Mouse (Mus musculus) embryo, embryonic 10 days (tissue): Measurements from ENCODE around the gene Spata31d1b.
A peak's percentile ranks its signal among the peaks of the same experiment; 100 is the strongest.
"Not testable (repeated sequence)": the region's sequence is repeated elsewhere in the genome, so short reads cannot be mapped to it uniquely, and the experiment has no call there.

ENCODE experiments used
- DNase-seq: peaks from one replicate; pipeline ENCODE4 v3.0.0-alpha.2; 2015; ENCODE audit warnings: low spot score

Spata31d1b gene

GRCm38 (mm10) chr13:59711984-59712383, at the start of gene Spata31d1b:
TSS of gene Spata31d1b (plus strand) at chr13:59712284.
- DNase-seq = not testable (repeated sequence)

GRCm38 (mm10) chr13:59663939-59664712, 48.0 kb upstream of the Spata31d1b start:
- DNase-seq = no peak

- no peak for DNase-seq
Measured at GRCm38 (mm10) chr13:59667763-59668162, 44.3 kb upstream of the Spata31d1b start.

GRCm38 (mm10) chr13:59668501-59669093, 43.5 kb upstream of the Spata31d1b start:
- no peak for DNase-seq

- no peak for DNase-seq
Measured at GRCm38 (mm10) chr13:59669946-59670345, 42.1 kb upstream of the Spata31d1b start.

- DNase-seq = no peak
Measured at GRCm38 (mm10) chr13:59671521-59671920, 40.6 kb upstream of the Spata31d1b start.

- no peak for DNase-seq
Measured at GRCm38 (mm10) chr13:59672248-59672647, 39.8 kb upstream of the Spata31d1b start.

GRCm38 (mm10) chr13:59673597-59673996, 38.5 kb upstream of the Spata31d1b start:
- no peak for DNase-seq

- peak; percentile 80 for DNase-seq
Measured at GRCm38 (mm10) chr13:59674215-59674614, 37.9 kb upstream of the Spata31d1b start.

- peak; percentile 76 for DNase-seq
Measured at GRCm38 (mm10) chr13:59674761-59675150, 37.3 kb upstream of the Spata31d1b start.

- peak; percentile 88 for DNase-seq
Measured at GRCm38 (mm10) chr13:59675151-59676011, 36.7 kb upstream of the Spata31d1b start, which contains the start of gene Golm1. TSS of gene Golm1 (minus strand) at chr13:59675811.

- no peak for DNase-seq
Measured at GRCm38 (mm10) chr13:59676316-59677229, 35.5 kb upstream of the Spata31d1b start.

GRCm38 (mm10) chr13:59679306-59679705, 32.8 kb upstream of the Spata31d1b start:
- DNase-seq = no peak

GRCm38 (mm10) chr13:59679908-59680307, 32.2 kb upstream of the Spata31d1b start:
- no peak for DNase-seq

- DNase-seq = peak; percentile 75
Measured at GRCm38 (mm10) chr13:59682629-59683028, 29.5 kb upstream of the Spata31d1b start.

GRCm38 (mm10) chr13:59685236-59685635, 26.8 kb upstream of the Spata31d1b start:
- no peak for DNase-seq

GRCm38 (mm10) chr13:59688338-59688770, 23.7 kb upstream of the Spata31d1b start:
- no peak for DNase-seq

- DNase-seq = no peak
Measured at GRCm38 (mm10) chr13:59689313-59689712, 22.8 kb upstream of the Spata31d1b start.

GRCm38 (mm10) chr13:59689843-59690242, 22.2 kb upstream of the Spata31d1b start:
- DNase-seq = no peak

GRCm38 (mm10) chr13:59690576-59690975, 21.5 kb upstream of the Spata31d1b start:
- DNase-seq = no peak

GRCm38 (mm10) chr13:59691478-59691877, 20.6 kb upstream of the Spata31d1b start:
- DNase-seq = peak; percentile 88
